Mouse (Mus musculus): ENCODE measurements around the gene Zap70. TPM values are rescaled to one million over a fixed set of nuclear protein-coding genes. Genes with fewer than 3 reads are reported as not detected.

The Zap70 gene
- polyA plus RNA-seq (2021; fragmentation: Nextera tagmentation): 0.79 and 1.2 TPM in 2 replicates
- long read RNA-seq, experiment 1, partial matches to known transcripts: 1 of 9 reads
- long read RNA-seq, experiment 1, other reads (novel, unspliced or antisense): 6 of 9 reads
- long read RNA-seq, experiment 2: 0 reads

DNA sequence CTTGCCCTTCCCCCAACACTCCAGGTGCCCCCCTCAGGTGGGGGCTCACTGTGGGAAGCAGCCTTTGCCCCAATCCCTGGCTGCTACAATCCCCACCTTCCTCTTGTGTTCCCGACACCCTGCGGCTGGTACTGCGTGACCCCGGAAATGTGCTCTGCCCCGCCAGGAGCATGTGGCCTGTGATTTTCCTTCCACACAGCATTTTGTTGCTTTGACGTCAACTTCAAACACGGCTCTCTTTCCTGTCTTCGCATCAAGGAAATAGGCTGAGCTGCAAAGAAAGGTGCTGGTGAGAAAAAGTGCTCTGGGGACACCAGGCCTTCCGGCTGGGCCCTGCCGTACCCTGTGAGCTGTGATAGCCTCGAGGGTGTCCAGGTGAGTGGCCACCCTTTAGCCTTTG is at the start of gene Zap70:
Gene Zap70 (plus strand): TSS at position 231 of the 400 bp plus-strand sequence.

DNA sequence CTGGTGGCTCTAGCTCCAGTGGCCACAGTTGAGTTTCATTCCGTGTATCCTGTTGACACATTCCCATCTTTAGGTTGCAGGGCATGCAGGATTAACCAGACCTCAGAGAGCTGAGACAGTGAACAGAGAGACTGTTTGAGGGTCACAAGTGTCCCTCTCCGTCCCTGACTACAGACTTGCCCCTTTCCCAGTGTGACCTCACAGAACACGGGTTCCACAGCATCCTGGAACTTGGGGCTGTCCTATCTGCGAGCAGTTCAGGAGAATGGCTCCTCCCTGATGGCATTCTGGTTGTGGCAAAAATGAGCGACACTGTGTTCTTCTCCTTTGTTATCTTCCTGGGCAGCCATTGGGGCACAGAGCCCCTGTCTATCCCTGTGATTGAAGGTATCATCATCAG is 47.3 kb upstream of the Zap70 start, which contains the start of gene Actr1b:
Gene Actr1b (minus strand): TSS at position 112 of the 400 bp plus-strand sequence.

Other genes starting within 250 kb of the Zap70 start
- gene Cnnm3, start 249.9 kb upstream of the Zap70 start, polyA plus RNA-seq (2021; fragmentation: Nextera tagmentation): 3.1 and 3.3 TPM in 2 replicates
- gene Ankrd23, start 224.9 kb upstream of the Zap70 start, polyA plus RNA-seq (2021; fragmentation: Nextera tagmentation): 0.32 and 1.3 TPM in 2 replicates
- 0.17 TPM in 1 of 2 replicates, not detected in the other for gene Gm42417, start 222.4 kb upstream of the Zap70 start, polyA plus RNA-seq (2021; fragmentation: Nextera tagmentation)
- gene Ankrd39, start 214.4 kb upstream of the Zap70 start, polyA plus RNA-seq (2021; fragmentation: Nextera tagmentation): 18.0 and 22.5 TPM in 2 replicates
- gene Sema4c, start 203.4 kb upstream of the Zap70 start, polyA plus RNA-seq (2021; fragmentation: Nextera tagmentation): 0.31 and 1.8 TPM in 2 replicates
- gene Fam178b, start 78.6 kb upstream of the Zap70 start, polyA plus RNA-seq (2021; fragmentation: Nextera tagmentation): 0.68 and 1.2 TPM in 2 replicates
- gene Cox5b, start 70.3 kb upstream of the Zap70 start, polyA plus RNA-seq (2021; fragmentation: Nextera tagmentation): 2,762 and 2,805 TPM in 2 replicates
- 0.30 and 0.47 TPM in 2 replicates for gene 4933424G06Rik, start 51.6 kb upstream of the Zap70 start, polyA plus RNA-seq (2021; fragmentation: Nextera tagmentation)
- 164 and 184 TPM in 2 replicates for gene Actr1b, start 47.4 kb upstream of the Zap70 start, polyA plus RNA-seq (2021; fragmentation: Nextera tagmentation)
- gene Tmem131, start 181.9 kb downstream of the Zap70 start, polyA plus RNA-seq (2021; fragmentation: Nextera tagmentation): 4.4 and 6.0 TPM in 2 replicates

All from left cerebral cortex, adult 6 months (tissue).